Mouse (Mus musculus) limb, embryonic 10.5 days (tissue): ENCODE measurements around the gene Flywch1. TPM values are rescaled to one million over a fixed set of nuclear protein-coding genes. Genes with fewer than 3 reads are reported as not detected.

Experiments
- DNase-seq: peaks from one replicate; pipeline ENCODE4 v3.0.0-alpha.2; 2017; ENCODE audit warnings: low spot score
- H3K27ac ChIP-seq: fragments of 300-500 bp; sonication (generic); 2 replicates; pipeline ENCODE4 v1.5.1; 2016; ENCODE audit warnings: mild to moderate bottlenecking
- H3K27me3 ChIP-seq: fragments of 300-500 bp; sonication (generic); 2 replicates; pipeline ENCODE4 v1.6.1; 2016; ENCODE audit warnings: low read depth, mild to moderate bottlenecking; ENCODE audit not compliant: poor library complexity, severe bottlenecking
- H3K36me3 ChIP-seq: fragments of 300-500 bp; sonication (generic); 2 replicates; pipeline ENCODE4 v1.6.1; 2016; ENCODE audit warnings: mild to moderate bottlenecking, moderate library complexity
- H3K4me1 ChIP-seq: fragments of 300-500 bp; sonication (generic); 2 replicates; pipeline ENCODE4 v1.6.1; 2016
- H3K4me3 ChIP-seq: fragments of 300-500 bp; sonication (generic); 2 replicates; pipeline ENCODE4 v1.5.1; 2016; ENCODE audit warnings: mild to moderate bottlenecking, moderate library complexity
- H3K9me3 ChIP-seq: fragments of 300-500 bp; sonication (generic); replicated peaks from 2 replicates; pipeline ENCODE4 v1.6.1; 2016; ENCODE audit warnings: mild to moderate bottlenecking
- WGBS: fragments of 180-500 bp; shearing (Covaris S2); methylation state at CpG from one replicate; pipeline ENCODE4 v1.1.7; 2016; 5-methylcytosine and 5-hydroxymethylcytosine counted together
- polyA plus RNA-seq: library from polyadenylated mRNA; unstranded; fragments of >200 nt; fragmentation: Nextera tagmentation; extraction: Ambion mirVana; gene quantifications from 2 replicates; pipeline ENCODE4 v1.2.1, GENCODE M21; 2016

Flywch1 gene
- polyA plus RNA-seq, 1 experiment from 2014 or later: 177 TPM

DNA sequence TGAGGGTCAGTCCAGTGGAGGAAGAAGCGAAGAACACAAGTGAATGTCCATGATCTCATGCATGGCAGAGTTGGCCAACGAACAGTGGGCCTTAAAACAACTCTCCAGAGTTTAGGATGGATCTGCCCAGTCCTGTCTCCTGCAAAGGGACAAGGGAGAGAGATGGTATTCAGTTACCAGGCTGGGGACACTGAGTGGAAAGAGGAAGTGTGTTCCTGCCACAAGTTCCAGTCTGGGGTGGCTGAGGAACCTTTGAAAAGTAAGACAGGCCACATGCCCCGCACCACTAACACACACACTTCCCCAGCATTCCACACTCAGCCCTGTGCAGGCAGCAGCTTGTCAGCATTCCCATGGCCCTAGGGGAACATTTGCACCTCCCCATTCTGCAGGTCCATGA is 24.6 kb downstream of the Flywch1 start:
- DNase-seq: no peak
- Histone ChIP-seq H3K4me3 (no peak overlapping the region), H3K27ac (no peak overlapping the region), H3K27me3 (peaks cover 67% of the 10 kb centered on the region), H3K9me3 (no peaks in the 10 kb centered on the region), H3K4me1 (peaks cover 51% of the 10 kb centered on the region), H3K36me3 (peaks cover 7% of the 10 kb centered on the region)
- 82% methylated on average over 3 of the region's 3 CpGs for WGBS

DNA sequence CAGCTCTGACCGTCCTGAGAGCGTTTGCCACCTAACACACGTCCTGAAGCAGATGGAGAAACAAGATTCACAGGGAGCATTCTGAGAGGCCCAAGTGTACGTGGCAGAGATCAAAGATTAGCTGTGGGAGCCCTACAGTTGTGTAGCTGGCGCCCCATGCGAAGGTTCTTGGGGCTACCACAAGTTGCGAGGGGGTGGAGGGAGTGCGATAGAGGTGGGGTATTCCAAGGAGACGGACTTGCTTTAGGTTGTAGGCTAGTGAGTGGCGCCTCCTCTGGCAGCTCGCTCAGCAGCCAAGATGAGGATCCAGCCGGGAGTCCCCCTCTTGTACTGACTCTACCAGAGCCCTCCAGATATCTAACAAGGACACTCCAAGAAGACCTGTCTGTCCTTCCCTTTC is 25.1 kb downstream of the Flywch1 start:
- H3K4me1 ChIP-seq: peaks cover 53% of the 10 kb centered on the region
- peaks cover 2% of the 10 kb centered on the region for H3K36me3 ChIP-seq
- 2% methylated on average over 12 of the region's 12 CpGs for WGBS
- peaks cover 71% of the 10 kb centered on the region for H3K27me3 ChIP-seq
- peak; percentile 46 for DNase-seq
- no peaks in the 10 kb centered on the region for H3K9me3 ChIP-seq
- H3K4me3 ChIP-seq: peak overlapping the region; percentile 43
- 0 out of 2 replicates have a peak overlapping the region, but pooled peaks have one; percentile 40 for H3K27ac ChIP-seq

DNA sequence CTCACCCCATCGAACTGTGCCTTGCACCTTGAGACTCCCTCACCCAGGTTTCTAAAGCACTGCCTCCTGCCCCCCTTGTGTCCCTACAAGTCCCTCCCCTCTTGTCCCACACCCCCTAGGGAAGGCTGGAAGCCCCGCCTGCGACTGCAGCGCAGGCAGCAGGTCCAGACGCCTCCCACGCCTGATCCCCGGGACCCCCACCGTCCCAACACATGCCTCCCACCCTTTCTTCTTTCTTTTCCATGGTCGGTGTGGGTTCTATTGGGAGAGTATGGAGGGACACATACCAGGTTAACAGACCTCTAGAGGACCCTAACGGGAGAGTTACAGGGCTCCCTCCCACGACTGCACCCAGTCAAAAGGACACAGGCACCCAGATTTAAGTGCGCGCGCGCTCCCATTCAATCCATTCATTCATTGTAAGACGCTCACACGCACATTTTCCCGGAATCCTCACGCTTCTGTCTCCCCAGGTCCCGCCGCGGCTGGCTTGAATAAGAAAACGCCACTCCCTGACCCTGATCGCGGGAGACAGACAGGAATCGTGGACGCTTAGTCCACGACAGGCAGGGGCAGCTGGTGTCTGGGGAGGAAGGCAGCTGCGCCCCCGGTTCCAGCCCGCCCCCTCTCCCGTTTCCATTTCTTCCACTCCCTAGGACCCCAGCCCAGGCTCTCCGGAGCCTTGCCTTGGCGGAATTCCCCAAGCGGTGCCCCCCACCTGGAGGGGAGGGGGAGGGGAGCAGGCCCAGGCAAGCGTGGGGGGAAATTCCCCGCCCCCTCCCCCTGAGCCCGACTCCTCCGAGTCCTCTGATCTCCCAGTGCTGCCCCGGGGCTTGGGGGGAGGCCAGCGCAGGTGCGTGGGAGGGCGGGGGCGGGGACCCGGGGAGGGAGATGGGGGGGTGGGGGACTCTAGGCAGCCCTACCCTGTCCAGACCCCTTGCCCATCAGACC is 25.8 kb downstream of the Flywch1 start, which contains the start of gene Kremen2:
Kremen2 (minus strand) TSS at position 533 of the 951 bp plus-strand sequence.
- peak within 1 kb of the TSS; percentile 40; the same call in 1 of the 2 replicates for H3K27ac ChIP-seq
- peaks cover 55% of the 10 kb centered on the region for H3K4me1 ChIP-seq
- H3K9me3 ChIP-seq: no peaks in the 10 kb centered on the region
- H3K27me3 ChIP-seq: peaks cover 78% of the 10 kb centered on the region
- DNase-seq: peak; percentile 53
- no peaks in the 10 kb centered on the region; the same call in 1 of the 2 replicates for H3K36me3 ChIP-seq
- H3K4me3 ChIP-seq: peak within 1 kb of the TSS; percentile 43
- under 1% methylated on average over 43 of the region's 45 CpGs for WGBS

- H3K27ac ChIP-seq: peak overlapping the region; percentile 19; the same call in 1 of the 2 replicates
- peaks cover 64% of the 10 kb centered on the region for H3K4me1 ChIP-seq
- H3K9me3 ChIP-seq: no peaks in the 10 kb centered on the region
- WGBS: 2% methylated on average over 14 of the region's 14 CpGs
- DNase-seq: peak; percentile 43
- peak overlapping the region; percentile 43 for H3K4me3 ChIP-seq
- no peaks in the 10 kb centered on the region; the same call in 1 of the 2 replicates for H3K36me3 ChIP-seq
- peaks cover 88% of the 10 kb centered on the region for H3K27me3 ChIP-seq
Measured at GRCm38 (mm10) chr17:23744651-23745050, 26.8 kb downstream of the Flywch1 start.

- peaks cover 65% of the 10 kb centered on the region for H3K4me1 ChIP-seq
- peak overlapping the region; percentile 43; the same call in 1 of the 2 replicates for H3K4me3 ChIP-seq
- no peak overlapping the region for H3K27ac ChIP-seq
- H3K9me3 ChIP-seq: no peaks in the 10 kb centered on the region
- no peak for DNase-seq
- H3K27me3 ChIP-seq: peaks cover 93% of the 10 kb centered on the region
- WGBS: 21% methylated on average over 8 of the region's 8 CpGs
- no peaks in the 10 kb centered on the region; the same call in 1 of the 2 replicates for H3K36me3 ChIP-seq
Measured at GRCm38 (mm10) chr17:23744076-23744475, 27.3 kb downstream of the Flywch1 start.

DNA sequence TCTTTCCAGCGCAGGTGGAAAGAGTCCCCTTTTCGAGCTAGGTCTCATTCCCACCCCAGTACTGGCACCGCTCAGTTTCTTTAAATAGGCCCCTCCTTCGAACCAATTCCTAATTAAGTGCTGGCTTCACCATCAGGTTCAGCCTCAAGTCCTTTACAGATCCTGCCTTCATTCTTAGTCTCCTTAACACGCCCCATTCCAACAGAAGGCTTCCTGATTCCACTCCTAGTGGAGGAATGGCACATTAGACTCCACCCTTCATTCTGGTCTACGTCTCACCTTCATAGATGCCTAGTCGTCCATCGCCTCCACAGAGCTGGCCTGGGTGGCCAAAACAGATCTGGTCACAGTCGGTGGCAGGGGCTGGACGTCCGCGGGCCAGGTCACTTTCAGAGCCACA is 28.5 kb downstream of the Flywch1 start:
- Histone ChIP-seq H3K4me1 (peaks cover 64% of the 10 kb centered on the region), H3K27me3 (peaks cover 100% of the 10 kb centered on the region), H3K9me3 (no peaks in the 10 kb centered on the region), H3K36me3 (no peaks in the 10 kb centered on the region; the same call in none of the 2 replicates), H3K4me3 (no peak overlapping the region), H3K27ac (no peak overlapping the region)
- WGBS: 60% methylated on average over 12 of the region's 12 CpGs
- DNase-seq: no peak

GRCm38 (mm10) chr17:23742210-23742793 is 29.1 kb downstream of the Flywch1 start:
- Histone ChIP-seq H3K27ac (no peak overlapping the region), H3K36me3 (peaks cover 5% of the 10 kb centered on the region), H3K4me1 (peaks cover 64% of the 10 kb centered on the region), H3K4me3 (peak overlapping the region; percentile 35), H3K27me3 (peaks cover 100% of the 10 kb centered on the region), H3K9me3 (0 out of 2 replicates have a peak, but pooled peaks cover 3% of the 10 kb centered on the region)
- DNase-seq: peak; percentile 58
- 8% methylated on average over 44 of the region's 44 CpGs for WGBS

GRCm38 (mm10) chr17:23741359-23742209 is 29.8 kb downstream of the Flywch1 start:
- 49% methylated on average over 38 of the region's 38 CpGs for WGBS
- Histone ChIP-seq H3K4me3 (peak overlapping the region; percentile 35), H3K36me3 (peaks cover 10% of the 10 kb centered on the region), H3K27me3 (peaks cover 100% of the 10 kb centered on the region), H3K4me1 (peaks cover 64% of the 10 kb centered on the region), H3K27ac (no peak overlapping the region), H3K9me3 (0 out of 2 replicates have a peak, but pooled peaks cover 3% of the 10 kb centered on the region)
- DNase-seq: no peak

GRCm38 (mm10) chr17:23740598-23741021 is 30.8 kb downstream of the Flywch1 start, which contains the start of gene Paqr4:
TSS of gene Paqr4 (minus strand) at chr17:23740867.
- Histone ChIP-seq H3K36me3 (peaks cover 20% of the 10 kb centered on the region), H3K9me3 (0 out of 2 replicates have a peak, but pooled peaks cover 3% of the 10 kb centered on the region), H3K4me3 (peak within 1 kb of the TSS; percentile 71), H3K27ac (peak within 1 kb of the TSS; percentile 78), H3K27me3 (peaks cover 100% of the 10 kb centered on the region), H3K4me1 (peaks cover 56% of the 10 kb centered on the region)
- 9% methylated on average over 13 of the region's 13 CpGs for WGBS
- DNase-seq: no peak

- Histone ChIP-seq H3K27ac (peak overlapping the region; percentile 78), H3K36me3 (peaks cover 25% of the 10 kb centered on the region), H3K4me3 (peak overlapping the region; percentile 71), H3K27me3 (peaks cover 98% of the 10 kb centered on the region), H3K9me3 (0 out of 2 replicates have a peak, but pooled peaks cover 3% of the 10 kb centered on the region), H3K4me1 (peaks cover 51% of the 10 kb centered on the region)
- under 1% methylated on average over 37 of the region's 46 CpGs for WGBS
- DNase-seq: peak; percentile 87
Measured at GRCm38 (mm10) chr17:23740136-23740584, 31.2 kb downstream of the Flywch1 start.

DNA sequence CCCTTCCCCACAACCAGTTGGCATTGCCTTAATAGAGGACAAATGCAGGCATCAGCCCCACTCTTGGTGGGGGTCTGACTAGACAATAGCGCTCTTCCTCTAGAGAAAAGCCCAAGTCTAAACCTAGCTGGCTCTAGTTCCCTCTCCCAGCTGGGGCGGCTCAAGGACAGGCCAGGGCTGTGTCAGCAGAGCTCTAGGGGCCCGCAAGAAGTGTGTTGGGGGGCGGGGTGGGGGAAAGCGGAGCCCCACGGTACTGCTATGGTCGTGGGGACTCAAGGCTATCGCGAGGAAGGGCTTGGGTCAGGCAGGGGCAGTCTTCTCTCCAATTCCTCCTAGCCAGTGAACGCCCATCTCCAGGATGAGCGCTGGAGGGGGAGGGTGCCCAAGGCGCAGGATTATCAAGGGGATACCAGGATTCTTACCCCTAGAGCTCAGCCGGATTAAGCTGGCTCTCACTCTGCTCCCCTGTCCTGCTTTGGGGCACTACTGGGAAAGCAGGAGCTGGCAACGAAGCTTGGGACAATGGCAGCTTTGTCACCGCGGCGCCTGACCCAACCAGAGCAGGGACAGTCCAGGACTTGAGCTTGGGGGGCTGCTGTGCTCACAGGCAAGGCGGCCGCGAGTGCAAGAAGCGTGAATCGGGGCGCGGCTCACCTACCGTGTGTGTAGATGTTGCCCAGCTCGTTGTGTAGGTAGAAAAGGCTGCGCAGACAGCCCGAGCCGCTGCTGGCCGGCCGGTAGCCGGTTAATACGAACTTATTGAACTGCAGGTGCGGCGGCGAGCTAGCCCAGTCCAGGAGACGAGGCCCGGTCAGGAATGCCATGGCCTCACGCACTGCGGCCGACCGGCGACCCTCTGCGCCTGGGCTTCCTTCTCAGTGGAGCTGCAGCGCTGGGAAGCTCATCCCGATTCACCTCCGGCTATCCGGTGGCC is 31.9 kb downstream of the Flywch1 start:
- 1% methylated on average over 48 of the region's 48 CpGs for WGBS
- peaks cover 44% of the 10 kb centered on the region for H3K4me1 ChIP-seq
- H3K27me3 ChIP-seq: peaks cover 92% of the 10 kb centered on the region
- 0 out of 2 replicates have a peak, but pooled peaks cover 3% of the 10 kb centered on the region for H3K9me3 ChIP-seq
- peaks cover 32% of the 10 kb centered on the region for H3K36me3 ChIP-seq
- DNase-seq: no peak
- H3K27ac ChIP-seq: peak overlapping the region; percentile 78
- peak overlapping the region; percentile 71 for H3K4me3 ChIP-seq
